Mouse (Mus musculus) lung, adult 2 months (tissue): ENCODE data around the gene Ripor1.

ENCODE experiments used
- CTCF ChIP-seq: fragments of 200-500 bp; IDR thresholded peaks from 2 replicates; pipeline ENCODE4 v1.5.1; 2011; ENCODE audit warnings: mild to moderate bottlenecking, low read length, control low read depth; ENCODE audit not compliant: insufficient read depth
- POLR2A ChIP-seq: fragments of 200-500 bp; IDR thresholded peaks from 2 replicates; pipeline ENCODE4 v1.6.1; 2011; ENCODE audit warnings: low read depth, mild to moderate bottlenecking, control low read depth, low read length, borderline replicate concordance; ENCODE audit errors: extremely low read depth

GRCm38 (mm10) chr8:105634771-105635458 lies 29.9 kb downstream of the Ripor1 start:
- no peak for TF ChIP-seq POLR2A
- no peak for TF ChIP-seq CTCF
